Mouse (Mus musculus): ENCODE measurements around the gene Runx2. TPM values are rescaled to one million over a fixed set of nuclear protein-coding genes. Genes with fewer than 3 reads are reported as not detected.

Runx2 gene
- total RNA-seq, 2 experiments from 2014 or later = 24.3 to 35.2 TPM

- no peak for DNase-seq
Observed at GRCm38 (mm10) chr17:44528617-44529016, 286.0 kb downstream of the Runx2 start.

- DNase-seq = no peak
Observed at GRCm38 (mm10) chr17:44524146-44524545, 290.5 kb downstream of the Runx2 start.

GRCm38 (mm10) chr17:44522906-44523305 is 291.7 kb downstream of the Runx2 start:
- peak; percentile 62 to 69 for DNase-seq

- no peak for DNase-seq
Observed at GRCm38 (mm10) chr17:44520122-44521075, 294.2 kb downstream of the Runx2 start.

GRCm38 (mm10) chr17:44519356-44519755 is 295.2 kb downstream of the Runx2 start:
- DNase-seq = no peak

- no peak for DNase-seq
Observed at GRCm38 (mm10) chr17:44518156-44518555, 296.4 kb downstream of the Runx2 start.

- no peak for DNase-seq
Observed at GRCm38 (mm10) chr17:44508198-44508715, 306.3 kb downstream of the Runx2 start.

GRCm38 (mm10) chr17:44507741-44508140 is 306.9 kb downstream of the Runx2 start:
- no peak for DNase-seq

GRCm38 (mm10) chr17:44506524-44506923 is 308.1 kb downstream of the Runx2 start:
- DNase-seq = no peak

- peak in 1 of 2 experiments; percentile 11 for DNase-seq
Observed at GRCm38 (mm10) chr17:44504794-44505317, 309.7 kb downstream of the Runx2 start.

GRCm38 (mm10) chr17:44502176-44502575 is 312.4 kb downstream of the Runx2 start:
- DNase-seq = no peak

- peak; percentile 47 to 77 for DNase-seq
Observed at GRCm38 (mm10) chr17:44500306-44500899, 314.2 kb downstream of the Runx2 start.

GRCm38 (mm10) chr17:44490164-44490794 is 324.3 kb downstream of the Runx2 start:
- DNase-seq = peak in 1 of 2 experiments; percentile 12

- DNase-seq = no peak
Observed at GRCm38 (mm10) chr17:44489346-44489745, 325.3 kb downstream of the Runx2 start.

- DNase-seq = peak; percentile 4 to 11
Observed at GRCm38 (mm10) chr17:44487514-44488244, 326.9 kb downstream of the Runx2 start.

- no peak for DNase-seq
Observed at GRCm38 (mm10) chr17:44485337-44485736, 329.3 kb downstream of the Runx2 start.

GRCm38 (mm10) chr17:44479918-44480317 is 334.7 kb downstream of the Runx2 start:
- no peak for DNase-seq

GRCm38 (mm10) chr17:44479491-44479890 is 335.1 kb downstream of the Runx2 start:
- DNase-seq = no peak

GRCm38 (mm10) chr17:44475910-44476309 is 338.7 kb downstream of the Runx2 start:
- no peak for DNase-seq

GRCm38 (mm10) chr17:44474280-44474679 is 340.3 kb downstream of the Runx2 start:
- DNase-seq = no peak

- no peak for DNase-seq
Observed at GRCm38 (mm10) chr17:44472695-44473094, 341.9 kb downstream of the Runx2 start.

- no peak for DNase-seq
Observed at GRCm38 (mm10) chr17:44463679-44464078, 350.9 kb downstream of the Runx2 start.

Measured in adrenal gland, postnatal 36 days (tissue).